Mouse (Mus musculus) left cerebral cortex, adult 2 months (tissue): ENCODE data around the gene Tgm6. TPM values are rescaled to one million over a fixed set of nuclear protein-coding genes. Genes with fewer than 3 reads are reported as not detected.

ENCODE experiments used
- DNase-seq, 2 experiments: peaks; one replicate each; pipeline ENCODE4 v3.0.0; 2021 to 2022; ENCODE audit warnings: low spot score in 2 of 2, mixed read lengths in 1 of 2; ENCODE audit errors: extremely low spot score in 1 of 2
- H3K27ac ChIP-seq: fragments of 200-600 bp; 2 replicates; pipeline ENCODE4 v1.8.1; 2022
- H3K4me3 ChIP-seq: fragments of 200-600 bp; 2 replicates; pipeline ENCODE4 v1.8.1; 2022
- CTCF ChIP-seq: fragments of 200-600 bp; IDR thresholded peaks from 2 replicates; pipeline ENCODE4 v1.8.1; 2022; ENCODE audit warnings: antibody characterized with exemption, mild to moderate bottlenecking, moderate library complexity
- intact Hi-C: fragments of 180-260 bp; cut with DNase I; formaldehyde crosslinking; loops from one replicate; pipeline ENCODE4 v1.15.1; 2025
- total RNA-seq, 2 experiments: library from RNA; stranded (reverse); gene quantifications; 2 replicates each; pipeline ENCODE4 v1.2.3; 2021

Tgm6 gene
- total RNA-seq, 2 experiments from 2014 or later = 0.16 TPM; not detected in 1

GRCm38 (mm10) chr2:130155171-130155570 is 43.0 kb downstream of the Tgm6 start:
- intact Hi-C loops = no loop called here
- no peak for TF ChIP-seq CTCF
- DNase-seq = no peak
- Histone ChIP-seq H3K27ac (no peak overlapping the region), H3K4me3 (no peak overlapping the region)

GRCm38 (mm10) chr2:130155851-130156250 is 43.6 kb downstream of the Tgm6 start:
- intact Hi-C loops = no loop called here
- H3K4me3 ChIP-seq = no peak overlapping the region
- TF ChIP-seq CTCF = no peak
- DNase-seq = no peak
- H3K27ac ChIP-seq = no peak overlapping the region

- Histone ChIP-seq H3K27ac (no peak overlapping the region), H3K4me3 (no peak overlapping the region)
- no peak for DNase-seq
- no peak for TF ChIP-seq CTCF
- intact Hi-C loops = no loop called here
These were observed 45.2 kb downstream of the Tgm6 start for GRCm38 (mm10) chr2:130157231-130158087.

GRCm38 (mm10) chr2:130158088-130158437 is 45.8 kb downstream of the Tgm6 start:
- DNase-seq = no peak
- H3K4me3 ChIP-seq = no peak overlapping the region
- intact Hi-C loops = no loop called here
- H3K27ac ChIP-seq = no peak overlapping the region
- TF ChIP-seq CTCF = no peak

- H3K27ac ChIP-seq = no peak overlapping the region
- DNase-seq = no peak
- no peak overlapping the region for H3K4me3 ChIP-seq
- intact Hi-C loops = no loop called here
- TF ChIP-seq CTCF = no peak
These were observed 50.5 kb downstream of the Tgm6 start for GRCm38 (mm10) chr2:130162701-130163100.

- no peak overlapping the region for H3K4me3 ChIP-seq
- DNase-seq = peak; percentile 26 to 40
- intact Hi-C loops = loop anchor here (1.0 to 5.0 kb wide), 5 partner anchors 98 to 489 kb away; partner anchors contain the start of gene Stk35
- TF ChIP-seq CTCF = peak; percentile 69
- no peak overlapping the region for H3K27ac ChIP-seq
These were observed 54.3 kb downstream of the Tgm6 start for GRCm38 (mm10) chr2:130166311-130167214.

- Histone ChIP-seq H3K4me3 (no peak overlapping the region), H3K27ac (no peak overlapping the region)
- TF ChIP-seq CTCF = peak; percentile 78
- DNase-seq = peak; percentile 53 to 67
- intact Hi-C loops = loop anchor here (2.0 to 5.0 kb wide), 4 partner anchors 263 to 491 kb away; partner anchors contain the start of gene Stk35
These were observed 55.6 kb downstream of the Tgm6 start for GRCm38 (mm10) chr2:130167861-130168260.

- DNase-seq = no peak
- no peak for TF ChIP-seq CTCF
- H3K27ac ChIP-seq = no peak overlapping the region
- intact Hi-C loops = no loop called here
- H3K4me3 ChIP-seq = no peak overlapping the region
These were observed 59.5 kb downstream of the Tgm6 start for GRCm38 (mm10) chr2:130171674-130172073.

- peak overlapping the region; percentile 80 for H3K4me3 ChIP-seq
- intact Hi-C loops = loop anchor here (1.0 kb wide), 1 partner anchor 70 kb away; no protein-coding TSS in a partner anchor
- no peak for DNase-seq
- no peak overlapping the region for H3K27ac ChIP-seq
- TF ChIP-seq CTCF = no peak
These were observed 64.6 kb downstream of the Tgm6 start for GRCm38 (mm10) chr2:130176820-130177219.

GRCm38 (mm10) chr2:130178381-130178705 is 66.1 kb downstream of the Tgm6 start:
- peak overlapping the region; percentile 80 for H3K4me3 ChIP-seq
- H3K27ac ChIP-seq = peak overlapping the region; percentile 97
- no peak for DNase-seq
- no peak for TF ChIP-seq CTCF
- intact Hi-C loops = loop anchor here (2.0 kb wide), 1 partner anchor 64 kb away; no protein-coding TSS in a partner anchor

- DNase-seq = peak; percentile 87 to 88
- Histone ChIP-seq H3K4me3 (peak within 1 kb of the TSS; percentile 80), H3K27ac (peak within 1 kb of the TSS; percentile 97)
- intact Hi-C loops = loop anchor here (2.0 kb wide), 1 partner anchor 64 kb away; no protein-coding TSS in a partner anchor
- no peak; the same call in 1 of the 2 replicates for TF ChIP-seq CTCF
These were observed 66.7 kb downstream of the Tgm6 start, which contains the start of gene Snrpb for GRCm38 (mm10) chr2:130178706-130179506. Gene Snrpb (minus strand): TSS chr2:130179403.
